Mouse (Mus musculus): ENCODE measurements at regions not wholly inside any gene's neighbourhood (a gene's known extent, or its start where the extent isn't known, plus 50 kb on each side); places are given as distances from the start of the nearest gene placed in this dataset.

DNA sequence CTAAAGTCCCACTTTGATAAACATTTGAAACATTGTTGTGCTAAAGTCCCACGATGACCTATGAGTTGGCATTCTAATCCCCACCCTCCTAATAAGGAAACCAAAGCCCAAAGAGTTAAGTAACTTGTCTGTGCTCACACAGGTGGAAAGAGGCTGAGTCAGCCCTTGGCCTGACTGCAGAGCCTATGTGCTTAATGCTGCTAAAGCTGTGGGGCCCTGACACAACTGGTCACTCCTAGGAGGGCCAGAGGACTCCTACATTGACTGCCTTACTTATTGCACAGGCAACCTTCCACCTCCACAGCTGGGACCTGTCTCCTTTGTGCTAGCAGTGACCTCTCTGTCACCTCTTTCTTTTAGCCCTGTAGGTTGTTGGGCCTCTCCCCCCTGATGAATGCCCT, 91.4 kb upstream of the Hes1 start:
- 15% methylated on average over 1 of the region's 1 CpGs for WGBS
- TF ChIP-seq CTCF (IDR thresholded peaks at IDR 0.05; ENCODE audit: low read depth), result no peak
- Histone ChIP-seq H3K9me3 (ENCODE audit: control insufficient read depth) (no peaks in the 10 kb centered on the region), H3K27me3 (replicated peaks; ENCODE audit: control insufficient read depth, insufficient read depth, low read length) (no peaks in the 10 kb centered on the region), H3K4me1 (replicated peaks; ENCODE audit: control insufficient read depth, insufficient read depth, low read length) (peaks cover 8% of the 10 kb centered on the region; the same call in 1 of the 2 replicates), H3K36me3 (ENCODE audit: control insufficient read depth, insufficient read depth) (no peaks in the 10 kb centered on the region), H3K4me3 (ENCODE audit: low read depth, low read length) (no peak overlapping the region), H3K9ac (ENCODE audit: low read depth, low read length) (no peak overlapping the region), H3K27ac (ENCODE audit: low read depth, low read length) (peak overlapping the region; percentile 92), H3K4me2 (replicated peaks; ENCODE audit: low read depth) (peak overlapping the region; percentile 43)
- peak; percentile 95 for ATAC-seq

GRCm38 (mm10) chr16:29973250-29973649, 90.9 kb upstream of the Hes1 start:
- Histone ChIP-seq H3K4me1 (replicated peaks; ENCODE audit: control insufficient read depth, insufficient read depth, low read length) (peaks cover 8% of the 10 kb centered on the region; the same call in 1 of the 2 replicates), H3K27me3 (replicated peaks; ENCODE audit: control insufficient read depth, insufficient read depth, low read length) (no peaks in the 10 kb centered on the region), H3K9ac (ENCODE audit: low read depth, low read length) (no peak overlapping the region), H3K4me2 (replicated peaks; ENCODE audit: low read depth) (peak overlapping the region; percentile 43), H3K9me3 (ENCODE audit: control insufficient read depth) (no peaks in the 10 kb centered on the region), H3K27ac (ENCODE audit: low read depth, low read length) (peak overlapping the region; percentile 92), H3K36me3 (ENCODE audit: control insufficient read depth, insufficient read depth) (no peaks in the 10 kb centered on the region), H3K4me3 (ENCODE audit: low read depth, low read length) (no peak overlapping the region)
- no peak for TF ChIP-seq CTCF (IDR thresholded peaks at IDR 0.05; ENCODE audit: low read depth)
- peak; percentile 80 for ATAC-seq
- 13% methylated on average over 7 of the region's 7 CpGs for WGBS

GRCm38 (mm10) chr16:29975800-29976199, 88.4 kb upstream of the Hes1 start:
- Histone ChIP-seq H3K4me2 (replicated peaks; ENCODE audit: low read depth) (no peak overlapping the region), H3K27ac (ENCODE audit: low read depth, low read length) (peak overlapping the region; percentile 54; the same call in 1 of the 2 replicates), H3K36me3 (ENCODE audit: control insufficient read depth, insufficient read depth) (no peaks in the 10 kb centered on the region), H3K4me1 (replicated peaks; ENCODE audit: control insufficient read depth, insufficient read depth, low read length) (peaks cover 11% of the 10 kb centered on the region; the same call in 1 of the 2 replicates), H3K4me3 (ENCODE audit: low read depth, low read length) (no peak overlapping the region), H3K9me3 (ENCODE audit: control insufficient read depth) (no peaks in the 10 kb centered on the region), H3K9ac (ENCODE audit: low read depth, low read length) (no peak overlapping the region), H3K27me3 (replicated peaks; ENCODE audit: control insufficient read depth, insufficient read depth, low read length) (no peaks in the 10 kb centered on the region)
- 79% methylated on average over 3 of the region's 3 CpGs for WGBS
- no peak for ATAC-seq
- TF ChIP-seq CTCF (IDR thresholded peaks at IDR 0.05; ENCODE audit: low read depth), result no peak

DNA sequence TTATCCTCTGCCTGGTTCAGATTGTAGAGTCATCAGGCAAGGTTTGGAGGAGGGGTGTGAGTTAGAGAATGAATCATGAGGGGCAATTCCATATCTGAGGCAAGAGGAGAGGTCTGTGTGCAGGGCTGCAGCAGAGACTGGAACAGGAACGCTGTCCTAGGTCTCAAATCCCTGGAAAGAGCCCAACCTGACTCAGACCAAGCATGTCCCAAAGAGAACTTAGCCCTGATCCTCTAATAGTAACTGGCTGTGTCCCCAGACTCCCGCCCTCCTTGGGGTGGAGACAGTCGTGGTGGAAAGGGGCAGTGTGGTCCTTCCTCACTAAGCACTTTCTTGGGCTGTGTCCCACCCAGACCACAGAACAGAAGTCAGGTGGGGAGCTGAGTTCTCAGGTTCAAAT, 87.2 kb upstream of the Hes1 start:
- Histone ChIP-seq H3K4me1 (replicated peaks; ENCODE audit: control insufficient read depth, insufficient read depth, low read length) (peaks cover 11% of the 10 kb centered on the region; the same call in 1 of the 2 replicates), H3K4me2 (replicated peaks; ENCODE audit: low read depth) (no peak overlapping the region), H3K9ac (ENCODE audit: low read depth, low read length) (no peak overlapping the region), H3K36me3 (ENCODE audit: control insufficient read depth, insufficient read depth) (no peaks in the 10 kb centered on the region), H3K9me3 (ENCODE audit: control insufficient read depth) (no peaks in the 10 kb centered on the region), H3K27ac (ENCODE audit: low read depth, low read length) (no peak overlapping the region), H3K4me3 (ENCODE audit: low read depth, low read length) (no peak overlapping the region), H3K27me3 (replicated peaks; ENCODE audit: control insufficient read depth, insufficient read depth, low read length) (no peaks in the 10 kb centered on the region)
- 72% methylated on average over 3 of the region's 3 CpGs for WGBS
- no peak for TF ChIP-seq CTCF (IDR thresholded peaks at IDR 0.05; ENCODE audit: low read depth)
- no peak for ATAC-seq

DNA sequence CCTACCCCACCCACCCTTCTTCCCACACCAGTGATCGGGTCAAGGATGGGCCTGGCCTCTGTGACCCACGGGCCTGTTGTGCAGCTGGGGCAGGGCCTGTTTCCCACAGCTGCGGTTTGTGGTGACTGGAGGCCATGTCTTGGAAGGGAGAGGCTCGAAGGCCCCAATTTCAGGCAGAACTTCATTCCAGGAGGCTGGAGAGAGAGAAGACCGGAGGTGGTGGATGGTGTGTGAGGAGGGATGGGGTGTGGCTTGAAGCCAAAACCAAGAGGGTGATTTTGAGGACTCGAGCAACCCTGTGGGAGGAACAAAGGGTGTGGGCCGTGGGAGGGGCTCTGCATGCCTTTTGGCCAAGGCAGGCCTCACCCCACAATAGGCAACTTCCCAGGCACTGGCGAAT, 86.5 kb upstream of the Hes1 start:
- Histone ChIP-seq H3K9me3 (ENCODE audit: control insufficient read depth) (no peaks in the 10 kb centered on the region), H3K27ac (ENCODE audit: low read depth, low read length) (no peak overlapping the region)
- no peak for ATAC-seq

GRCm38 (mm10) chr16:29979066-29979465, 85.1 kb upstream of the Hes1 start:
- Histone ChIP-seq H3K27ac (ENCODE audit: low read depth, low read length) (no peak overlapping the region), H3K27me3 (replicated peaks; ENCODE audit: control insufficient read depth, insufficient read depth, low read length) (no peaks in the 10 kb centered on the region), H3K4me2 (replicated peaks; ENCODE audit: low read depth) (no peak overlapping the region), H3K9ac (ENCODE audit: low read depth, low read length) (no peak overlapping the region), H3K9me3 (ENCODE audit: control insufficient read depth) (no peaks in the 10 kb centered on the region), H3K36me3 (ENCODE audit: control insufficient read depth, insufficient read depth) (no peaks in the 10 kb centered on the region), H3K4me3 (ENCODE audit: low read depth, low read length) (no peak overlapping the region), H3K4me1 (replicated peaks; ENCODE audit: control insufficient read depth, insufficient read depth, low read length) (peaks cover 7% of the 10 kb centered on the region; the same call in 1 of the 2 replicates)
- ATAC-seq, result no peak
- TF ChIP-seq CTCF (IDR thresholded peaks at IDR 0.05; ENCODE audit: low read depth), result no peak
- WGBS, result 66% methylated on average over 7 of the region's 7 CpGs

More for the DNA sequence above, 86.5 kb upstream of the Hes1 start:
- no peak for TF ChIP-seq CTCF (IDR thresholded peaks at IDR 0.05; ENCODE audit: low read depth)
- no peak overlapping the region for H3K4me3 ChIP-seq (ENCODE audit: low read depth, low read length)
- no peak overlapping the region for H3K4me2 ChIP-seq (replicated peaks; ENCODE audit: low read depth)
- no peak overlapping the region for H3K9ac ChIP-seq (ENCODE audit: low read depth, low read length)
- no peaks in the 10 kb centered on the region for H3K27me3 ChIP-seq (replicated peaks; ENCODE audit: control insufficient read depth, insufficient read depth, low read length)
- peaks cover 11% of the 10 kb centered on the region; the same call in 1 of the 2 replicates for H3K4me1 ChIP-seq (replicated peaks; ENCODE audit: control insufficient read depth, insufficient read depth, low read length)
- no peaks in the 10 kb centered on the region for H3K36me3 ChIP-seq (ENCODE audit: control insufficient read depth, insufficient read depth)
- WGBS, result 43% methylated on average over 8 of the region's 8 CpGs

DNA sequence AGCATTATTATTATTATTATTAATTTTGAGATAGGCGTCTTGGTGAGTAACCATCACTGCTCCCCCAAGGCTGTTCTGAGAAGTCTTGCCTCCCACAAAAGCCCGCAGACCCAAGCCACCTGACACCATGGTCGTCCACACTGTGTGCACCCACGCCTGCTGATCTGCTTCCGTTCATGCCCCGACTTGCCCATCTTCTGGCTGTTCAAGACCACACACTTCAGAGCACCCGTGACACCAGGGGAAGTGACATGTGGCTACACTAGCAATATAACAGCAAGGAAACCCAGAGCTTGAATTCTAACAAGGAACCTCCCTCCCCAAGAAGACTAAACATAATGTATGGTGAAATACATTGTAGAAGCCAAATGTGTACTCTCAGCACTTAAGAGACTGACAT, 82.6 kb upstream of the Hes1 start:
- TF ChIP-seq CTCF (IDR thresholded peaks at IDR 0.05; ENCODE audit: low read depth), result no peak
- Histone ChIP-seq H3K9ac (ENCODE audit: low read depth, low read length) (no peak overlapping the region), H3K4me1 (replicated peaks; ENCODE audit: control insufficient read depth, insufficient read depth, low read length) (peaks cover 3% of the 10 kb centered on the region; the same call in 1 of the 2 replicates), H3K27ac (ENCODE audit: low read depth, low read length) (no peak overlapping the region), H3K9me3 (ENCODE audit: control insufficient read depth) (no peaks in the 10 kb centered on the region), H3K4me2 (replicated peaks; ENCODE audit: low read depth) (no peak overlapping the region), H3K4me3 (ENCODE audit: low read depth, low read length) (no peak overlapping the region), H3K36me3 (ENCODE audit: control insufficient read depth, insufficient read depth) (no peaks in the 10 kb centered on the region), H3K27me3 (replicated peaks; ENCODE audit: control insufficient read depth, insufficient read depth, low read length) (no peaks in the 10 kb centered on the region)
- no peak for ATAC-seq
- 94% methylated on average over 7 of the region's 7 CpGs for WGBS

All from intestine, postnatal 0 days (tissue).